Mouse (Mus musculus): ENCODE measurements around the gene Scd3. TPM values are rescaled to one million over a fixed set of nuclear protein-coding genes. Genes with fewer than 3 reads are reported as not detected.
A peak's percentile ranks its signal among the peaks of the same experiment; 100 is the strongest.
"Not testable (repeated sequence)": the region's sequence is repeated elsewhere in the genome, so short reads cannot be mapped to it uniquely, and the experiment has no call there.

The Scd3 gene
- total and polyA plus RNA-seq, 2 experiments from 2014 or later: 0.14 TPM; not detected in 1

GRCm38 (mm10) chr19:44273711-44274110 lies 70.6 kb downstream of the Scd3 start:
- no peaks in the 10 kb centered on the region for H3K9me3 ChIP-seq (replicated peaks; ENCODE audit: control insufficient read depth, low read length)
- no peak overlapping the region for H3K4me2 ChIP-seq (ENCODE audit: low read depth, low read length)
- no peak overlapping the region for H3K27ac ChIP-seq (ENCODE audit: low read depth)
- TF ChIP-seq CTCF (IDR thresholded peaks at IDR 0.05; ENCODE audit: low read depth) (no peak), EP300 (IDR thresholded peaks at IDR 0.05; ENCODE audit: low read depth) (no peak)
- ATAC-seq (ENCODE audit: insufficient read depth, low read depth) (no peak), DNase-seq (ENCODE audit: low spot score) (no peak)
- WGBS: 70% methylated on average over 4 of the region's 4 CpGs
- no peak overlapping the region for H3K9ac ChIP-seq (replicated peaks; ENCODE audit: low read depth, low read length)
- H3K4me1 ChIP-seq (ENCODE audit: control insufficient read depth, insufficient read depth): peaks cover 2% of the 10 kb centered on the region; the same call in 1 of the 2 replicates
- H3K27me3 ChIP-seq (ENCODE audit: control insufficient read depth, insufficient read depth, low read length): no peaks in the 10 kb centered on the region
- no peak overlapping the region for H3K4me3 ChIP-seq (ENCODE audit: low read depth, low read length)
- no peaks in the 10 kb centered on the region for H3K36me3 ChIP-seq (replicated peaks; ENCODE audit: control insufficient read depth, insufficient read depth, low read length)

- H3K27ac ChIP-seq (ENCODE audit: low read depth): no peak overlapping the region
- peaks cover 2% of the 10 kb centered on the region; the same call in 1 of the 2 replicates for H3K4me1 ChIP-seq (ENCODE audit: control insufficient read depth, insufficient read depth)
- no peaks in the 10 kb centered on the region for H3K27me3 ChIP-seq (ENCODE audit: control insufficient read depth, insufficient read depth, low read length)
- H3K4me2 ChIP-seq (ENCODE audit: low read depth, low read length): no peak overlapping the region
- DNase-seq (ENCODE audit: low spot score) (no peak), ATAC-seq (ENCODE audit: insufficient read depth, low read depth) (no peak)
- no peak overlapping the region for H3K4me3 ChIP-seq (ENCODE audit: low read depth, low read length)
- no peak overlapping the region for H3K9ac ChIP-seq (replicated peaks; ENCODE audit: low read depth, low read length)
- no peaks in the 10 kb centered on the region for H3K36me3 ChIP-seq (replicated peaks; ENCODE audit: control insufficient read depth, insufficient read depth, low read length)
- WGBS: 94% methylated on average over 4 of the region's 4 CpGs
- no peaks in the 10 kb centered on the region for H3K9me3 ChIP-seq (replicated peaks; ENCODE audit: control insufficient read depth, low read length)
- TF ChIP-seq EP300 (IDR thresholded peaks at IDR 0.05; ENCODE audit: low read depth): no peak
- no peak for TF ChIP-seq CTCF (IDR thresholded peaks at IDR 0.05; ENCODE audit: low read depth)
These were observed 71.4 kb downstream of the Scd3 start for GRCm38 (mm10) chr19:44274452-44274851.

- no peak for ATAC-seq (ENCODE audit: insufficient read depth, low read depth)
- H3K27ac ChIP-seq (ENCODE audit: low read depth): no peak overlapping the region
- H3K9ac ChIP-seq (replicated peaks; ENCODE audit: low read depth, low read length): no peak overlapping the region
- WGBS: 80% methylated on average over 1 of the region's 1 CpGs
- H3K4me3 ChIP-seq (ENCODE audit: low read depth, low read length): no peak overlapping the region
- no peaks in the 10 kb centered on the region for H3K36me3 ChIP-seq (replicated peaks; ENCODE audit: control insufficient read depth, insufficient read depth, low read length)
- H3K9me3 ChIP-seq (replicated peaks; ENCODE audit: control insufficient read depth, low read length): no peaks in the 10 kb centered on the region
- H3K27me3 ChIP-seq (ENCODE audit: control insufficient read depth, insufficient read depth, low read length): no peaks in the 10 kb centered on the region
- peaks cover 6% of the 10 kb centered on the region for H3K4me1 ChIP-seq (ENCODE audit: control insufficient read depth, insufficient read depth)
- no peak for DNase-seq (ENCODE audit: low spot score)
- TF ChIP-seq EP300 (IDR thresholded peaks at IDR 0.05; ENCODE audit: low read depth) (no peak), CTCF (IDR thresholded peaks at IDR 0.05; ENCODE audit: low read depth) (no peak)
- no peak overlapping the region for H3K4me2 ChIP-seq (ENCODE audit: low read depth, low read length)
These were observed 72.3 kb downstream of the Scd3 start for GRCm38 (mm10) chr19:44275418-44275817.

- Histone ChIP-seq H3K4me1 (ENCODE audit: control insufficient read depth, insufficient read depth) (peaks cover 19% of the 10 kb centered on the region), H3K9me3 (replicated peaks; ENCODE audit: control insufficient read depth, low read length) (no peaks in the 10 kb centered on the region), H3K27me3 (ENCODE audit: control insufficient read depth, insufficient read depth, low read length) (no peaks in the 10 kb centered on the region), H3K9ac (replicated peaks; ENCODE audit: low read depth, low read length) (no peak overlapping the region), H3K4me2 (ENCODE audit: low read depth, low read length) (no peak overlapping the region), H3K4me3 (ENCODE audit: low read depth, low read length) (no peak overlapping the region), H3K27ac (ENCODE audit: low read depth) (no peak overlapping the region), H3K36me3 (replicated peaks; ENCODE audit: control insufficient read depth, insufficient read depth, low read length) (no peaks in the 10 kb centered on the region)
- TF ChIP-seq CTCF (IDR thresholded peaks at IDR 0.05; ENCODE audit: low read depth): no peak
- no peak for TF ChIP-seq EP300 (IDR thresholded peaks at IDR 0.05; ENCODE audit: low read depth)
- ATAC-seq (ENCODE audit: insufficient read depth, low read depth) (no peak), DNase-seq (ENCODE audit: low spot score) (no peak)
- 45% methylated on average over 5 of the region's 5 CpGs for WGBS
These were observed 73.8 kb downstream of the Scd3 start for GRCm38 (mm10) chr19:44276861-44277260.

- WGBS: 78% methylated on average over 8 of the region's 8 CpGs
- H3K9ac ChIP-seq (replicated peaks; ENCODE audit: low read depth, low read length): no peak overlapping the region
- H3K27me3 ChIP-seq (ENCODE audit: control insufficient read depth, insufficient read depth, low read length): no peaks in the 10 kb centered on the region
- no peak overlapping the region for H3K4me3 ChIP-seq (ENCODE audit: low read depth, low read length)
- no peak for DNase-seq (ENCODE audit: low spot score)
- H3K36me3 ChIP-seq (replicated peaks; ENCODE audit: control insufficient read depth, insufficient read depth, low read length): no peaks in the 10 kb centered on the region
- peaks cover 25% of the 10 kb centered on the region for H3K4me1 ChIP-seq (ENCODE audit: control insufficient read depth, insufficient read depth)
- H3K4me2 ChIP-seq (ENCODE audit: low read depth, low read length): no peak overlapping the region
- no peak for TF ChIP-seq EP300 (IDR thresholded peaks at IDR 0.05; ENCODE audit: low read depth)
- no peak for TF ChIP-seq CTCF (IDR thresholded peaks at IDR 0.05; ENCODE audit: low read depth)
- no peak overlapping the region for H3K27ac ChIP-seq (ENCODE audit: low read depth)
- ATAC-seq (ENCODE audit: insufficient read depth, low read depth): no peak
- no peaks in the 10 kb centered on the region for H3K9me3 ChIP-seq (replicated peaks; ENCODE audit: control insufficient read depth, low read length)
These were observed 74.9 kb downstream of the Scd3 start for GRCm38 (mm10) chr19:44277931-44278330.

GRCm38 (mm10) chr19:44280755-44281154 lies 77.7 kb downstream of the Scd3 start:
- peak overlapping the region; percentile 34 for H3K4me2 ChIP-seq (ENCODE audit: low read depth, low read length)
- no peak for ATAC-seq (ENCODE audit: insufficient read depth, low read depth)
- no peaks in the 10 kb centered on the region for H3K9me3 ChIP-seq (replicated peaks; ENCODE audit: control insufficient read depth, low read length)
- no peak for TF ChIP-seq EP300 (IDR thresholded peaks at IDR 0.05; ENCODE audit: low read depth)
- no peak for TF ChIP-seq CTCF (IDR thresholded peaks at IDR 0.05; ENCODE audit: low read depth)
- peaks cover 42% of the 10 kb centered on the region for H3K4me1 ChIP-seq (ENCODE audit: control insufficient read depth, insufficient read depth)
- H3K27ac ChIP-seq (ENCODE audit: low read depth): peak overlapping the region; percentile 80
- WGBS: 2% methylated on average over 6 of the region's 6 CpGs
- no peaks in the 10 kb centered on the region for H3K36me3 ChIP-seq (replicated peaks; ENCODE audit: control insufficient read depth, insufficient read depth, low read length)
- H3K27me3 ChIP-seq (ENCODE audit: control insufficient read depth, insufficient read depth, low read length): no peaks in the 10 kb centered on the region
- H3K4me3 ChIP-seq (ENCODE audit: low read depth, low read length): no peak overlapping the region
- no peak overlapping the region; the same call in 1 of the 2 replicates for H3K9ac ChIP-seq (replicated peaks; ENCODE audit: low read depth, low read length)
- peak; percentile 76 for DNase-seq (ENCODE audit: low spot score)

GRCm38 (mm10) chr19:44281825-44282447 lies 78.9 kb downstream of the Scd3 start:
- not testable (repeated sequence) for H3K4me3 ChIP-seq (ENCODE audit: low read depth, low read length); DNase-seq (ENCODE audit: low spot score); H3K9ac ChIP-seq (replicated peaks; ENCODE audit: low read depth, low read length); ATAC-seq (ENCODE audit: insufficient read depth, low read depth); H3K9me3 ChIP-seq (replicated peaks; ENCODE audit: control insufficient read depth, low read length); H3K27me3 ChIP-seq (ENCODE audit: control insufficient read depth, insufficient read depth, low read length); H3K36me3 ChIP-seq (replicated peaks; ENCODE audit: control insufficient read depth, insufficient read depth, low read length); H3K4me2 ChIP-seq (ENCODE audit: low read depth, low read length)
- Histone ChIP-seq H3K27ac (ENCODE audit: low read depth) (peak overlapping the region; percentile 55; the same call in 1 of the 2 replicates), H3K4me1 (ENCODE audit: control insufficient read depth, insufficient read depth) (peaks cover 40% of the 10 kb centered on the region)
- 42% methylated on average over 1 of the region's 1 CpGs for WGBS

All from heart, postnatal 0 days (tissue).